Mouse (Mus musculus): ENCODE data around the gene Acot8.

GRCm38 (mm10) chr2:164804533-164805331 lies at the start of gene Acot8, which contains the start of gene Zswim3:
- TF ChIP-seq CTCF (IDR thresholded peaks at IDR 0.05; ENCODE audit: control insufficient read depth, insufficient read depth, insufficient replicate concordance, low read depth, low read length) (no peak), POLR2A (IDR thresholded peaks at IDR 0.05; ENCODE audit: control insufficient read depth, low read depth, low read length) (peak; percentile 55)
